Mouse (Mus musculus): Measurements from ENCODE around the gene Abcb1a. TPM values are rescaled to one million over a fixed set of nuclear protein-coding genes. Genes with fewer than 3 reads are reported as not detected.

Gene Abcb1a
- polyA plus RNA-seq, 1 experiment, result 2.0 TPM

- Histone ChIP-seq H3K4me3 (ENCODE audit: control insufficient read depth, low read depth, low read length) (no peak overlapping the region), H3K27me3 (ENCODE audit: control insufficient read depth, insufficient read depth, low read length) (no peaks in the 10 kb centered on the region), H3K27ac (ENCODE audit: control insufficient read depth, insufficient read depth, low read depth, low read length) (no peak overlapping the region), H3K36me3 (ENCODE audit: control insufficient read depth, insufficient read depth, low read length) (no peaks in the 10 kb centered on the region), H3K4me1 (ENCODE audit: control insufficient read depth, insufficient read depth, low read length) (no peaks in the 10 kb centered on the region)
- TF ChIP-seq POLR2A (IDR thresholded peaks at IDR 0.05; ENCODE audit: control insufficient read depth, low read depth, low read length) (no peak), CTCF (IDR thresholded peaks at IDR 0.05; ENCODE audit: control insufficient read depth, insufficient read depth, insufficient replicate concordance, low read depth, low read length) (no peak)
Observed at GRCm38 (mm10) chr5:8652085-8652484, 7.8 kb upstream of the Abcb1a start.

GRCm38 (mm10) chr5:8660738-8661151 lies 868 bp downstream of the Abcb1a start:
- no peaks in the 10 kb centered on the region; the same call in 1 of the 2 replicates for H3K4me1 ChIP-seq (ENCODE audit: control insufficient read depth, insufficient read depth, low read length)
- no peaks in the 10 kb centered on the region for H3K27me3 ChIP-seq (ENCODE audit: control insufficient read depth, insufficient read depth, low read length)
- H3K4me3 ChIP-seq (ENCODE audit: control insufficient read depth, low read depth, low read length), result no peak overlapping the region
- H3K36me3 ChIP-seq (ENCODE audit: control insufficient read depth, insufficient read depth, low read length), result no peaks in the 10 kb centered on the region
- no peak overlapping the region for H3K27ac ChIP-seq (ENCODE audit: control insufficient read depth, insufficient read depth, low read depth, low read length)
- TF ChIP-seq POLR2A (IDR thresholded peaks at IDR 0.05; ENCODE audit: control insufficient read depth, low read depth, low read length) (no peak), CTCF (IDR thresholded peaks at IDR 0.05; ENCODE audit: control insufficient read depth, insufficient read depth, insufficient replicate concordance, low read depth, low read length) (no peak)

GRCm38 (mm10) chr5:8664678-8665077 lies 4.8 kb downstream of the Abcb1a start:
- Histone ChIP-seq H3K27me3 (ENCODE audit: control insufficient read depth, insufficient read depth, low read length) (no peaks in the 10 kb centered on the region), H3K4me3 (ENCODE audit: control insufficient read depth, low read depth, low read length) (no peak overlapping the region), H3K4me1 (ENCODE audit: control insufficient read depth, insufficient read depth, low read length) (no peaks in the 10 kb centered on the region; the same call in 1 of the 2 replicates), H3K36me3 (ENCODE audit: control insufficient read depth, insufficient read depth, low read length) (no peaks in the 10 kb centered on the region), H3K27ac (ENCODE audit: control insufficient read depth, insufficient read depth, low read depth, low read length) (no peak overlapping the region)
- TF ChIP-seq CTCF (IDR thresholded peaks at IDR 0.05; ENCODE audit: control insufficient read depth, insufficient read depth, insufficient replicate concordance, low read depth, low read length) (no peak), POLR2A (IDR thresholded peaks at IDR 0.05; ENCODE audit: control insufficient read depth, low read depth, low read length) (no peak)

GRCm38 (mm10) chr5:8667758-8668474 lies 8.0 kb downstream of the Abcb1a start:
- Histone ChIP-seq H3K4me3 (ENCODE audit: control insufficient read depth, low read depth, low read length) (no peak overlapping the region), H3K4me1 (ENCODE audit: control insufficient read depth, insufficient read depth, low read length) (no peaks in the 10 kb centered on the region), H3K36me3 (ENCODE audit: control insufficient read depth, insufficient read depth, low read length) (no peaks in the 10 kb centered on the region), H3K27ac (ENCODE audit: control insufficient read depth, insufficient read depth, low read depth, low read length) (no peak overlapping the region), H3K27me3 (ENCODE audit: control insufficient read depth, insufficient read depth, low read length) (no peaks in the 10 kb centered on the region)
- TF ChIP-seq POLR2A (IDR thresholded peaks at IDR 0.05; ENCODE audit: control insufficient read depth, low read depth, low read length), result no peak

- Histone ChIP-seq H3K4me3 (ENCODE audit: control insufficient read depth, low read depth, low read length) (no peak overlapping the region), H3K36me3 (ENCODE audit: control insufficient read depth, insufficient read depth, low read length) (no peaks in the 10 kb centered on the region), H3K27ac (ENCODE audit: control insufficient read depth, insufficient read depth, low read depth, low read length) (no peak overlapping the region), H3K27me3 (ENCODE audit: control insufficient read depth, insufficient read depth, low read length) (no peaks in the 10 kb centered on the region), H3K4me1 (ENCODE audit: control insufficient read depth, insufficient read depth, low read length) (no peaks in the 10 kb centered on the region)
- TF ChIP-seq POLR2A (IDR thresholded peaks at IDR 0.05; ENCODE audit: control insufficient read depth, low read depth, low read length) (no peak), CTCF (IDR thresholded peaks at IDR 0.05; ENCODE audit: control insufficient read depth, insufficient read depth, insufficient replicate concordance, low read depth, low read length) (no peak)
Observed at GRCm38 (mm10) chr5:8669606-8670005, 9.7 kb downstream of the Abcb1a start.

- TF ChIP-seq CTCF (IDR thresholded peaks at IDR 0.05; ENCODE audit: control insufficient read depth, insufficient read depth, insufficient replicate concordance, low read depth, low read length), result no peak
- TF ChIP-seq POLR2A (IDR thresholded peaks at IDR 0.05; ENCODE audit: control insufficient read depth, low read depth, low read length), result no peak
- H3K36me3 ChIP-seq (ENCODE audit: control insufficient read depth, insufficient read depth, low read length), result no peaks in the 10 kb centered on the region
- no peaks in the 10 kb centered on the region for H3K27me3 ChIP-seq (ENCODE audit: control insufficient read depth, insufficient read depth, low read length)
- no peaks in the 10 kb centered on the region for H3K4me1 ChIP-seq (ENCODE audit: control insufficient read depth, insufficient read depth, low read length)
- no peak overlapping the region for H3K4me3 ChIP-seq (ENCODE audit: control insufficient read depth, low read depth, low read length)
- H3K27ac ChIP-seq (ENCODE audit: control insufficient read depth, insufficient read depth, low read depth, low read length), result no peak overlapping the region
Observed at GRCm38 (mm10) chr5:8675262-8675951, 15.5 kb downstream of the Abcb1a start.

GRCm38 (mm10) chr5:8675952-8676262 lies 16.0 kb downstream of the Abcb1a start:
- TF ChIP-seq CTCF (IDR thresholded peaks at IDR 0.05; ENCODE audit: control insufficient read depth, insufficient read depth, insufficient replicate concordance, low read depth, low read length) (no peak), POLR2A (IDR thresholded peaks at IDR 0.05; ENCODE audit: control insufficient read depth, low read depth, low read length) (no peak)
- Histone ChIP-seq H3K4me3 (ENCODE audit: control insufficient read depth, low read depth, low read length) (no peak overlapping the region), H3K4me1 (ENCODE audit: control insufficient read depth, insufficient read depth, low read length) (no peaks in the 10 kb centered on the region), H3K27ac (ENCODE audit: control insufficient read depth, insufficient read depth, low read depth, low read length) (no peak overlapping the region), H3K36me3 (ENCODE audit: control insufficient read depth, insufficient read depth, low read length) (no peaks in the 10 kb centered on the region), H3K27me3 (ENCODE audit: control insufficient read depth, insufficient read depth, low read length) (no peaks in the 10 kb centered on the region)

Measured in testis, adult 2 months (tissue).